Mouse (Mus musculus) heart, adult 8-10 months (tissue): Measurements from ENCODE around the gene Dlg1. TPM values are rescaled to one million over a fixed set of nuclear protein-coding genes. Genes with fewer than 3 reads are reported as not detected.
A peak's percentile ranks its signal among the peaks of the same experiment; 100 is the strongest.

Experiments
- DNase-seq: peaks from one replicate; pipeline ENCODE4 v3.0.0; 2022; ENCODE audit warnings: low spot score
- total RNA-seq, 4 experiments: library from RNA; stranded (reverse); gene quantifications; 2 replicates each; pipeline ENCODE4 v1.2.4; 2022

The Dlg1 gene
- total RNA-seq, 4 experiments from 2014 or later: 57.3 to 66.3 (median 58.5) TPM

DNA sequence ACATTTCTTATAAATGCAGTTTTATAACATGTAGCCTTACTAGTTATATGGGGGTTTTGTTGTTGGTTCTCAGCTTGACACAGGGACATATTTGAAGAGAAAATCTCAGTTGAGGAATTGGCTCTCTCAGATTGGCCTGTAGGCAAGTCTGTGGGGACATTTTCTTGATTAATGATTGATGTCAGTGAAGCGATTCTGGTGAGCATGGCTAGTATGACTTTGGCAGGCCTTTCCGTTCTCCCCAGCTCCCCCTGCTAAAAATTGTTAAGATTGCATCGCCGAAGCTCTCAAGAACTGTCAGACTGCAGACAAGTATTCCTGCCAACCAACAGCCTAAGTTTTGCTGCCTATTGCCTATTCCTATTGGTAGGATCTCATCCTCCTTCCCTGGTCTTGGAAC lies 73.8 kb downstream of the Dlg1 start:
- DNase-seq: no peak

DNA sequence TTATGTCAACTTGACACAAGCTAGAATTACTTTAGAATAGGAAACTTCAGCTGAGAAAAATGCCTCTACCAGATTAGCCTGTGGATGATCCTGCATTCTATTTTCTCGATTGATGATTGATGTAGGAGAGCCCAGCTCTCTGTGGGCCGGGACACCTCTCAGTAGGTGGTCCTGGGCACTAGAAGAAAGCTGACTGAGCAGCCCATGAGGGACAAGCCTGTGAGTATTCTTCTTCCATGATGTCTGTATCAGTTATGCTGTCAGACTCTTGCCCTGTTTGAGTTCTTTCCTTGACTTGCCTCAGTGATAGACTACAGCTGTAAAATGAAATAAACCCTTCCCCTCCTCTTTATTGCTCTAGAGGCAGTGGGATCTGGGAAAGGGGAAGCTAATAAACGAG lies 74.5 kb downstream of the Dlg1 start:
- DNase-seq: no peak

DNA sequence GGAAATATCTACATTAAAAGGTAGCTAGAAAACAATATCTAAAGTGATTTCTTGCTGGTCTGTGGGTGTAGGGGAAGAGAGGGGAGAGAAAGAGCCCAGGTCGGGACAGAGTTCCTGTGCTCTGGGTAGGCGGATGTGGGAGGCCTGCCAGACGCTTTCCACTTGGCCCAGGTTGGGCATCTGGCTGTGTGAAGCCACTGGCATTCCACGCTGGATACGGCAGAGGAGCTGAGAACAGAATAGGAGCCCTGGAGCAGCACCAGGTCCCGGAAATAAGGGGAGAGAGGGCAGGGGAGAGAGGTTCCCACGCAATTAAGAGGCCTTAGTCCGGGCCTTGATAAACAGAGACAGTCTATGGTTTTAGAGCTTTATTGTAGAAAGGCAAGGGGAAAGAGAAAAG lies 77.0 kb downstream of the Dlg1 start:
- DNase-seq: peak; percentile 68

DNA sequence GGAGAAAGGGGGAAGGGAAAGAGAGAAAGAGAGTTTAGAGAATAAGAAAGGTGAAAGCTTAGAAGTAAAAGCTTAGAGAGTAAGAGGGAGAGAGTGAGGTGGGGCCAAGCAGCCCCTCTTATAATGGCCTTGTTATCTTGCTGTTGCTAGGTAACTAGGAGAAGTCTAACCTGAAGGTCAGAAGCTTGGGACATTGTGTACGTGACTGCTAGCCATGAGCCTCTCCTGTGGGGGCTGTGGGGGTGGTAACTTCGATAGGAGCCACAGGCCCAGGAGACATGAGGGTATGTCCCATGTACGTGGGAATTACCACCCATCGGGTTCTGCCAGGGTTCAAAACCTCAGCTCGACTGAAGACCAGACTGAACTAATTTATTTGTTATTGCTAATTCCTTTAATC lies 77.5 kb downstream of the Dlg1 start:
- DNase-seq: peak; percentile 49

DNA sequence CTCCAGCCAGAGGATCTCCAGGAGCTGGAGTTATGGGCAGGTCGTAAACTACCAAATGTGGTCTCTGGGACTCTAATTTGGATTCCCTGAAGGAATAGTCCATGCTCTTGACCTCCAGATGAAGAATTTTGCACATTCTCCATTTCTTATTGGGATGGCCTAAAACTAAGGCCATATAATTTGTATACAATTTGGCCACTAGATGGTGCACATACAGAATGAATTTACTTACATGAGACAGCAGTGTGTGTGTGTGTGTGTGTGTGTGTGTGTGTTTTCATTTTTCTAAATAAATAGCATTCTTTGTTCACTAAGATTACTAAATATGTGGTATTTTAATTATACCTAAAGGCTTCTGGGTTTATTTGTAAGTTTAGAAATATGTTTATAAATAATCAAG lies 87.3 kb downstream of the Dlg1 start:
- no peak for DNase-seq

DNA sequence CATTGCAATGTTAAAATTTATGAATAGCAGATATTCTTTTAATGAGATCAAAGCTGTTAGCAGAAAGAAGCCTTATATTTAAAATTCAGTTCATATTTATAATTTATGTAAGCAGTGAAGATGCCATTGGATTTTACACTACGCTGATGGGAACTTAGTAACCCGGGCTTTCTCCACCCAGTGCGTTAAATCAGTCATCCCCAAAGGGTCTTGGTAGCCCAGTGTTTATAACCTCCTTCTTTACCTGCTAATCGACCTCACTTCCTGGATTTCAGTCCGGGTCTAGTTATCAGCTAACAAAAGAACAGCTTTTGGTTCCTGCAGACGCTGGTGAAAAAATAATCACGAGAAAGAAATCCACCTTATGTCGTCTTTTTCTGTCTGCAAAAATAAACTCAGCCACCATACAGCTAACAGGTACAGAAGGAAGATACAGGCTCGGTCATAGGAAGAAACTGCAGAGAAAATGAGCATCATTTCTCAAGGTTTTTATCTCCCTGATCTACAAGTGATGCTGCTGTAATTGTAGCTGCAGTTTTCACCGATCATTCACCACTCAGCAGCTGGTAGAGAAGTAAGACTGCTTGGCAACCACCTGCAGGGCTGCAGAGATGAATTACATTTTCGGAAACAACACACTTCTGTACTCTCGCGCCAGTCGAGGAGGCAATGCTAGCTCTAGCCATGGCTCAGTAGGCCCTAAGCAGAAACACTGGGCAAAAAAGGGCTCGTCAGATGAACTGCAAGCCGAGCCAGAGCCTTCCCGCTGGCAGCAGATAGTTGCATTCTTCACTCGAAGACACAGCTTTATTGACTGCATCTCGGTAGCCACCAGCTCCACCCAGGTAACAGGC lies 91.2 kb downstream of the Dlg1 start:
- DNase-seq: no peak

DNA sequence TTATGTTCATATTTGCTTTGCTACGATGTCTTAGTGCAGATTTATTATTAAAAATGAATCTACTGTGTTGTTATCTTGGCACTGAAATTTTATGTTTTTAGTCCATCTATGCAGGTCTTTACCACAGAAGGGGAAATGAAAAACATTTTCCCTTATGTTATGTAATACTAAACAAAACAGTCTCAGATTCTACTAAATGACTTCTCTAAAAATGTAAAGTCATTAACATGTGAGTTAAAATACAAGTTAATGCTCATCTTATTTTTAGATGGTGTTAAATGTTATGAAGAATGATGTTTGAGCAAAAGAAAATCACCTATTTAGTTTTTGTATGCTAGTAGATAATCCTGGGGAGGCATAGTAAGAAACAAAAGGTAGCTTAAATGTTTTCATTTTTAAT lies 91.8 kb downstream of the Dlg1 start:
- no peak for DNase-seq

DNA sequence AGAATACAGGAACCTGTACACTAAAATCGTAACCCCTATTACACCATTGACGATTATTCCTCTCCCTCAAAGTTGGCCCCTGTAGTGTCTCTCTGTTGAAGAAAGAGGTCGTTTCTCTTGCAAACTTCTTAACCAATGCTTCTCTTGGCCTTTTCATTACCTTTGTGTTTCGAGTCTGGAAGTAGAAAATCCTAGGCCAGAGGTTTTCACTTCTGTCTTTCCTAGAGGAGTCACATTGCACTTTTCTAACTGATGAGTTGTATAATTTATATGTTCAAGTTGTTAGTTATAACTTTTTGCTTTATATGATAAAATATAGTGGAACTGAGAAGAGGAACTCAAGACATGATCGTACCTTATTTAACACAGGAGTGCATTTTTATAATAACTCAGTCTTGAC lies 93.2 kb downstream of the Dlg1 start:
- DNase-seq: no peak

DNA sequence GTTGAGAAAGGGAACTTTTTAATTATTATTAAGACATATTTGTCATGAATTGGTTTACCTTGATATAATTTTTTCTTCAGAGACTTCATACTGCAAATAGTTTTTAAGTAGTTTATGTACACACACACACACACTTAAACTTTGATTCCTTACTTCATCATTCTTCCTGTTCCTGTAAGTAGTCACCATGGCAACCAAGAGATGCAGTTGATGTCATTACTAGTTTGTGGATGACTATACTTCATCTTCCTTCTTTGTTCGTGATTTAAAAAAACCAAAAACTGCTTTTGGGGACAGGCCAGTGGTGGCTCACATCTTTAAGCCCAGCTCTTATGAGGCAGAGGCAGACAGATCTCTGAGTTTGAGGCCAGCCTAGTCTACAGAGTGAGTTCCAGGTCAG lies 94.4 kb downstream of the Dlg1 start:
- no peak for DNase-seq

DNA sequence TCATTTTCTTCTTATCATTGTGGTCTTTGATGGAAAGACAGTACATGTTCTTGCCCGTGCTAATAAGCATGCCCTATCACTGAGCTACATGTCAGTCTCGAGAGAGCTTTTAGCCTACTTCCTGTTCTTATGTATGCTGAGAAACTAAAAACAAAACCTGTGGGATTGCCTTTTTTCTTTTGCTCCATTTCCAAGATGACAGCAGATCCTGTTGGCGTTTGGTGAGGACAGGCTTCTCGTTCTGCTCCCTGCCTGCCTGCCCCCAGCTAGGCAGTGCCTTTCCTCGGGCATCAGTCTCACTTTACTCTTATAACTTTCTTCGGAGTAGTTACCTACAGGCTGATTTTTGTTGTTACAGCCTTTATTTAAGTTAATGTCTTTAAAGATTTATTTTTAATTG lies 96.2 kb downstream of the Dlg1 start:
- DNase-seq: no peak

DNA sequence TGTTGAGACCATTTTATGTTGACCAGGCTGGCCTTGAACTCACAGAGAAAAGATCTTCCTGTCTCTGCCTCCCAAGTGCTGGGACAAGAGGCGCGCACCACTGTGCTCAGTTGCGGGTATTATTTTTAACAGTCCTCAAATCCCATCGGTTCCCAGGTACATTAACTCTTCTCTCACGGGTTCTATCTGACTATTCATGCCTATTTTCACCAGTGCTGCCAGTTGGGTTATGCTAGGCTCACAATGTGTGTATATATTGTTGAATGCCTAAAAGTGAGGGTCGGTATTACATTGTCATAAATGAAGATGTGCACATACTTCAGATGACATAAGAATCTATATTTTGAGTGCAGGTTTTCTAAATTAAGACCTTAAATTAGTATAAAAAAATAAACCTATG lies 103.1 kb downstream of the Dlg1 start:
- no peak for DNase-seq

DNA sequence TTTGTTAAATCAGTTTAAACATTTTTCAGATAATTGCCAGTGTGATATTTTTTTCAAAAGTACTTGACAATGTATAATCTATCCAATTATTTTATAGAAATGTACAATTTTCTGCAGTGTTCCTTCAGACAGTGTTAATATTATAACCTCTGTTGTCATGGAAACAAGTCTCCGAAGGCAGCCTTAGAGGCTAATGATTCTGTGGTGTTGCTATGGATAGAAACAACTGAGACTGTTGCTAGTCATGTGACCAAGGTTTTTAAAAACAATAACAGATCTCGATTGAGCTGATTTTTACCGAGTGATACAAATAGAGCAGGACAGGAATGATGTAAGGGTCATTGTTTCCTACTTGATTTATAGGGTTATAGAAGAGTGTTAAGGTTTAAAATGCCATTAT lies 103.5 kb downstream of the Dlg1 start:
- no peak for DNase-seq

DNA sequence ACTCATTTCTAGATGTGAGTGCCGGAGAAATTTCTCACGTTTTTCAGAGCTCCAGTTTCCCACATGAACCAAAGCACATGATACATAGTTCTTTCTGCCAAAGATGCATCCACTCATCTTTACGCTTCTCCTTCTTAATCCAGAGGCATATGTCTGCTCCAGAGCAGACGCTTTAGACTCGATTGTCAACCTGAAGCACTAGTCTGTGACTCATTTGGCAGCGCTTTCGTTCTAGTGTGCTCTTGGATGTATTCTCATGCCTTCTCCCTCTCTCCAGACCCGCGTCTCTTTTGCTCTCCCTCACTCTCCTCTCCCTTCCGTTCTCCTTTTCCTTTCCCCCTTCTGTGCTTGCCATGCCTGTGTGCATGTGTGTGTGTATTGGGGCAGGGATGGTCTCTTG lies 112.7 kb downstream of the Dlg1 start:
- no peak for DNase-seq

DNA sequence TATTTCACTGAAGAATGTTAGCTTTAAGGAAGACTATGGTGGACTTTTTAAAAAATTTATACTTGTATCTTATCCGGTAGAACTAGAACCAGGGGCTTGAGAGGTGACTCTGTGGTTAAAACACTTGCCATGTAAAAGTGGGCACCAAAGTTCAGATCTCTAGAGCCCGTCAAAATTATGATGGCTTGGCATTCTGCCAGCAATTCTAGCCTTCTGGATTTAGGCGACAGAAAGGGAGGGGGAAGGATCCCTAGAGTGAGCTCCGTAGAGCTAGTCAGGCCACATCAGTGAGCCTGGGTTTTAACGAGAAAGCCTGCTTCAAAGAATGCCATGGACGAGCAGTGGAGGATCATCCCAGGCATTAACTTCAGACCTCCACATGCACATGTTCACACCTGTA lies 117.8 kb downstream of the Dlg1 start:
- no peak for DNase-seq

DNA sequence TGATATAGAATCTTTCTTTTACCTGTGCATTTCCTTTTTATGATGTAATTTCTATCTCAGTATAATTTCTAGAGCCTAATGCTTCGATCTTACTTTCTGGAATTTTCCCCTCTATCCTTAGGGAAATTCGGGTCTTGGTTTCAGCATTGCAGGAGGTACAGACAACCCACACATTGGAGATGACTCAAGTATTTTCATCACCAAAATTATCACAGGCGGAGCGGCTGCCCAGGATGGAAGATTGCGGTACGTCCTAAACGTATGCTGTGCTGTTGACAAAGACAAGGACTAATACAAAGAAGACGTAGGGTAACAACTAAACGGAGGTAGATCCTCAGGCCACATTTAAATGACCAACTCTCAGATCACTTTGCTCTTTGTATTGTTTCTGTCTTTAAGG lies 126.8 kb downstream of the Dlg1 start:
- no peak for DNase-seq

DNA sequence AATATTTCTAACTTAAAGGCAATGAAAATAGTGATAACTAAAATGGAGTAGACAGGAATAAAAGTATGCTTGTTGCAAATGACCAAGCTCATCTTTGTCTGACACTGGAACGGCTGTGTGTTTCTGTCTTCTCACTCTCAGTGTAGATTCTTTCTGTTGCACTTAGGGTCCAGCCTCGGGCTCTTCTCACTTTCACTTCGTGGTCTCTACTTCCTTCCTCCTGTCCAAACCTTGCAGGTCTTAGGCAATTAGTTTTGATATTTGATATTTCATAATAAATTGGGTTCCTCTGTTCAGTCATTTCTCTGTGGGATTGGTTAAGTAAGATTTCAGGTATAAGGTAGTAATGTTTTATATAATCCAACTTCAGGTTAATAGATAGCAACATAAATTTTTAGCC lies 140.4 kb downstream of the Dlg1 start:
- DNase-seq: no peak

DNA sequence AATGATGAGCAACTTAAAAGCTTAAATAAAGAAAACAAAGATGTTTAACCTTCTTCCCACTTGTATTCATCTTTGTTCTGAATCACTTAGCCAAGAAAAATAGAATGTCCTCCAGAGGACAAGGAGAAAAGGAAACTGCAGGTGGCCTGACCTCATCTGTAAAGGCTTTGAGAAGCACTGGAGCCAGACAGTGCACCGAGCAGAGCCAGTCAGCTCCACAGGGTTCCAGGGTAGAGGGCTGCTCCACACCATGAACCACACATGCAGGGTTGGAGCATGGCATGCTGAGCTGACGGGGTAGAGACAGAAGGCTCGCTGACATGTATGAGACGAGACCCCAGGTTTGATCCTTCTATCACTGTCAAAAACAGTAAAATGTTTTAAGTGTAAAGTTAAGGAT lies 162.8 kb downstream of the Dlg1 start:
- no peak for DNase-seq

DNA sequence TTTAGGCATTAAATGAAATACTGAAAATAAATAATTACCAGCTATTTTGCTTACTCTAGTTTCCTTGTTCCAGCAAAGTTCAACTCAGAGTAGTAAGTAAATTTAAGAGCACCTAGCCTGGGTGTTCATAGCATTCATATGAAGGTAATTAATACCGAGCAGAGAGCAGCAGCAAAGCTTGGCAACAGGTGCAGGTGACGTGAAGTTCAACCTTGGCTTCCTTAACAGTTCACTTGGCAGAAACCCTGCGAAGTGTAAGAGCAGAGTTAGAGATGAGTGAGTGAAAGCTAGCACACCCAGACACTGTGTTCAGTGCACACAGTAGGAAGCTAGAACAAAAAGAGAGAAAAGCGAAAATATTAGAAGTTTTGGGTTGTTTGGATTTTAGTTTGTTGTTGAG lies 167.5 kb downstream of the Dlg1 start:
- DNase-seq: no peak

DNA sequence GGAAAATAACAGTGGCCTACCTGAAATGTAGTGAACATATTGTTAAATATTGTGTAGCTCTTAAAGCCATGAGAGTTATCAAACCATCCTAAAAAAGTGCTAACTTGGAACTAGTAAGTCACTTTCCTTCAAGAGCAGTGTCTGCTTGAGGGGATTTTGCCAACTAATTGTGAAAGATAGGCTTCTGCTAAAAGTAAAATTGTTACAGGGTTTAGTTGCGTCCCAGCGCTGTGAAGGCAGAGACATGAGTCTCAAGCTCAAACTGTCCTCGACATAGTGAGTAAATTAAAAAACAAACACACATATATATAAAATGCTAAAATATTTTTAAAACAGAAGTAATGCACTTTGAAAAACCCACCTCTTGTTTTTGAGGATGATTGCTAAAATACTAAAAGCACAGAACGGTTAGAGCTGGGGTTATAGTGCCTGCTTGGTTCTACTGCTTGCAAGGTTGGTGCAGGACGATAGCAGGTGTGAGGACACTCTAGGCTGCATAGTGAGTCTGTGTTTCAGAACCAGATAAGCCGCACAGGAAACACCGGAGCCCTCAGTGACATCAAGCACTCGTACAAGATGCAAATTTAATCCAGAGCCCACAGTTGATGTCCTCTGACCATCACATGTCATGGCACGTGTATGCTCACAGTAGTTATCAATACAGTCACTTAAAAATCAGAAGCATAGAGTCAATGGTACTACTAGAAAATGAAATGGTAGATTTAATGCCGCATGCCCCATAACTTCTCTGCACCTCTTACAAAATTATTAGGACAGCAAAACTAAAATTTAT lies 169.6 kb downstream of the Dlg1 start:
- no peak for DNase-seq

DNA sequence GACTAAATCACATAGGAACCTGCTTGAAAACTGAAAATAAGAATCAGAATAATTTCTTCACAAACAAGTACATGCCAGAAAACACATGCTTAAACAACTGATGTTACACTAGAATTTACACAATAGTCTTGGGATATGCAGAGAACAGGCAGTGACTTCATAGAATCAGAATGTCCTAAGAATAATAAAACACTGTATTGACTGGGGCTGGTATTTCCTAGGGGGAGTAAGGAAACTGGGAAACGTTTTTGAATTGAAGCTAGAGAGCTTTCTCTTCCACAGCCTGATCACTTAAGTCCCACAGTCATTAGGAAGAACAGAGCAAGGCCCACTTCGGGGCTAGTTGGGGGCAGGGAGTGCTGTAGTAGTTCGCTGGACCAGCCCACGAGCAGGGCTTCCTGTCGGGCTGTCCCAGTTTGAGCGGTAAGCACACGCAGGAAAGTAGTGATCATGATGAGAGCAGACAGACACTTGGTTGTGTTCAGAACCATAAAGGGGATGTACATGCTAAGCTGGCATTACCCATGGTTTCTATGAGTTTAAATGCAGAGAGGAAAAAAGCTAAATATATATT lies 170.9 kb downstream of the Dlg1 start:
- DNase-seq: peak; percentile 25

DNA sequence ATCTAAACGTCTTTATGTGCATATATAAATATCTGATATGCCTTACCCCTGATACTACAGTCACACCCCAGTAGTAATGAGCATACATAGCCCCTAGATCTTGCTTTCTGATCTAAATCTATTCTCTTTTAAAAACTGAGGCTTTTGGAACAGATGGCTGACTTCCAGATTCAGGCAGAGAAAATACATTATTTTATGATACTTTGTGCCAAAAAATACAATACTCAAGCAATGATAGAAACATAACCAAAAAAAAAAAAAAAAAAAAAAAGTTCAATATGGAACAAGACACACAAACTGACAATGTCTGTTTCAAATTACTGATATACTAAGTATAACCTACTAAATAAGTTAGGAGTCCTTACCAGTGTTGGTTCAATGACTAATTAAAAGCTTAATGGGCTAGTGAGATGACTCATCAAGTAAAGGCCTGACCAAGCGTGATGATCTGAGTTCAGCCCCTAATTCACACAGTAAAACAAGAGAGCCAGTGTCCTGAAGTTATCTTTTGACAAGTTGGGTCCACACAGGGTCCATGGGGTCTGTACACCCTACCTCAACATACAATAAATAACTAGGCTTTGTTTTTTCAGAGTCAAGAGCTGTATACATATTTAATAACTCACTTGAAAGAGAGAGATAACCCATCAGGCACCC lies 171.5 kb downstream of the Dlg1 start:
- no peak for DNase-seq

DNA sequence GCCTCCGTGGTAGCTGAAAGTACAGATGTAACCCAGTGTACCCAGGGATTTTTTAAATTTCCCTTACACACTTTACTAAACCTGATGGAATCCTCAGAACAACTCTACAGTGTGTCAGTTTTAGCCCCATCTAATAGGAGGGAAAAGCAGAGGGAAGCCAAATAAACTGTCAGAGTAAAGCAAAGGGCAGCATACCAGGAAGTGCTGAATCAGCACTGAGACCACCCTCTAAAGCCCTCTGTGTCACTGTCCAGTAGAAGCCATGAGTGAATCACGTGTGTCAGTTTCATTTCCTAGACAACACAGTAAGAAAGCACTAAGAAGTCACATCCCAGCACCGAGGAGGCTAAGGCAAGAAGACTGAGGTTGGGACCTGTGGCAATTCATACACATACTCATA lies 174.1 kb downstream of the Dlg1 start:
- DNase-seq: no peak
